Mouse (Mus musculus): ENCODE measurements at regions not wholly inside any gene's neighbourhood (a gene's known extent, or its start where the extent isn't known, plus 50 kb on each side); places are given as distances from the start of the nearest gene placed in this dataset.

DNA sequence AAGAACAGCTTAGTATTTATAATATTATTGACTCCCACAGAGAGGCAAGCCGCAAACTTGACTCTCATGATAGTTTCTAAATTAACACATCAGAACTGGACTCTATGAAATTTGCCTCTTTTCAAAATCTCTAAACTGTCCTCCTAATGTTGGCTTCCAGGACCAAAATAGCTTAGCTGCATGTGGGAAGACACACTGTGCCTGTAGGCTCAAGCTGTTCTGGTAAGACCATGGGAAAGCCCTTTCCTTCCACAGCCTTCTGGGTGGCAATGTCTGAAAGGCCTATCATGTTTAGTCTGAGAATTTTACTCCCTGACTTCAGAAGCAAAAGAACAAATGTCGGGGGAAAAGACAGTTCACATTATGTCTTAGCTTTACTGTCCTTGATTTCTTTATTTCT is 203.1 kb upstream of the Slc8a1 start:
- no peak for DNase-seq
- no peak overlapping the region for H3K27ac ChIP-seq (replicated peaks; ENCODE audit: low read depth, low read length)
- no peaks in the 10 kb centered on the region for H3K36me3 ChIP-seq (ENCODE audit: control insufficient read depth, insufficient read depth, low read length)
- H3K27me3 ChIP-seq (ENCODE audit: control insufficient read depth, insufficient read depth, low read length), result no peaks in the 10 kb centered on the region
- no peak for ATAC-seq (ENCODE audit: low FRiP score, low TSS enrichment)
- H3K4me2 ChIP-seq (ENCODE audit: low read length), result no peak overlapping the region
- no peak overlapping the region for H3K4me3 ChIP-seq (replicated peaks; ENCODE audit: low read depth, low read length)
- H3K4me1 ChIP-seq (ENCODE audit: control insufficient read depth, insufficient read depth, low read length), result no peaks in the 10 kb centered on the region
- H3K9me3 ChIP-seq (ENCODE audit: control insufficient read depth, low read length), result no peaks in the 10 kb centered on the region
- WGBS, result 89% methylated on average over 2 of the region's 2 CpGs
- H3K9ac ChIP-seq (replicated peaks; ENCODE audit: low read length), result no peak overlapping the region

DNA sequence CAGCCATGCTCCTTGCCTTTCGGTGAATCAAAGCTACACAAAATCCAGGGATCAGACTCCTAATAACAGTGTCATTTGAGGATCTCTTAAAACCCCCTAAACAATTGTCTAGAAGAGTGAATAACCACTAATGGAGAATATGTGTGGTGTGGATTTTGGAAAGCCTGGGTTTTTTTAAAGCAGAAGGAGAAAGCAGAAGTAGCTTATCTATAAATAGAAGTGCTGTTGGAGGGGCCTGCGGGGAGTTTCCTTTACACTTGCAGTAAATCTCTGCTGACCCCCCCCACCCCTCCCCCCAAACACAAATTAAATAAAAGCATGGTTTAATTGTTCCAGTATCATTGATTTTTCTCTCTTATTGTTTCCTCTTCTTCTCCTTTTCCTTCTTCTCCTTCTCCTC is 192.6 kb upstream of the Slc8a1 start:
- 98% methylated on average over 2 of the region's 2 CpGs for WGBS
- H3K4me1 ChIP-seq (ENCODE audit: control insufficient read depth, insufficient read depth, low read length), result no peaks in the 10 kb centered on the region
- H3K27ac ChIP-seq (replicated peaks; ENCODE audit: low read depth, low read length), result no peak overlapping the region
- no peak overlapping the region for H3K9ac ChIP-seq (replicated peaks; ENCODE audit: low read length)
- H3K27me3 ChIP-seq (ENCODE audit: control insufficient read depth, insufficient read depth, low read length), result no peaks in the 10 kb centered on the region
- H3K9me3 ChIP-seq (ENCODE audit: control insufficient read depth, low read length), result 0 out of 2 replicates have a peak, but pooled peaks cover 4% of the 10 kb centered on the region
- DNase-seq (no peak), ATAC-seq (ENCODE audit: low FRiP score, low TSS enrichment) (no peak)
- no peaks in the 10 kb centered on the region for H3K36me3 ChIP-seq (ENCODE audit: control insufficient read depth, insufficient read depth, low read length)
- no peak overlapping the region for H3K4me3 ChIP-seq (replicated peaks; ENCODE audit: low read depth, low read length)
- no peak overlapping the region for H3K4me2 ChIP-seq (ENCODE audit: low read length)

DNA sequence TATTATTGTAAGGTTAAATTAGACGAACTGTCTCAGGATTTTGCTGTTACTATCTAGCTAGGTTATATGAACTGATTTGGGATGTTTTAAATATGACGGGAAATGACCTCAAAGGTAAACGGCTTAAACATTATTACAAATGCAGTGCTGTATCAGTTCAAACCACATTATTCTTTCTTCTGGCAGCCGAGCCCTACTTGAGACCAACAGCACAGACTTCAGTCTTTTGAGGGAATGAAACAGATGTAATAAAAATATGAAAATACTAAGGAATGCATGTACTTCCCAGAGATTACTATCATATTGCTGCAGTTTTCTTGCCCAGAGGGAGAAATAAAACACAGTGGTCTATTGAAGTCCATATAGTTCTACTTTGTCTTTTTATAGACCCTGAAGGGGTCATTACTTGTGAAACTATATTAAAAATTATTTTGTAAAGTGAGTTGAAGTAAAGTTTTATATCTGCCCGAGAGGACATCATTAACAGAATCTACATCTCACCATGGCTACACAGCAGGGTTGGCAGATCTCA is 168.4 kb upstream of the Slc8a1 start:
- no peak overlapping the region for H3K4me3 ChIP-seq (replicated peaks; ENCODE audit: low read depth, low read length)
- H3K27me3 ChIP-seq (ENCODE audit: control insufficient read depth, insufficient read depth, low read length), result no peaks in the 10 kb centered on the region
- H3K36me3 ChIP-seq (ENCODE audit: control insufficient read depth, insufficient read depth, low read length), result no peaks in the 10 kb centered on the region
- H3K4me2 ChIP-seq (ENCODE audit: low read length), result no peak overlapping the region
- H3K27ac ChIP-seq (replicated peaks; ENCODE audit: low read depth, low read length), result no peak overlapping the region
- no peak for ATAC-seq (ENCODE audit: low FRiP score, low TSS enrichment)
- no peak for DNase-seq
- H3K4me1 ChIP-seq (ENCODE audit: control insufficient read depth, insufficient read depth, low read length), result no peaks in the 10 kb centered on the region
- H3K9me3 ChIP-seq (ENCODE audit: control insufficient read depth, low read length), result no peaks in the 10 kb centered on the region
- no peak overlapping the region for H3K9ac ChIP-seq (replicated peaks; ENCODE audit: low read length)
- 86% methylated on average over 5 of the region's 5 CpGs for WGBS

DNA sequence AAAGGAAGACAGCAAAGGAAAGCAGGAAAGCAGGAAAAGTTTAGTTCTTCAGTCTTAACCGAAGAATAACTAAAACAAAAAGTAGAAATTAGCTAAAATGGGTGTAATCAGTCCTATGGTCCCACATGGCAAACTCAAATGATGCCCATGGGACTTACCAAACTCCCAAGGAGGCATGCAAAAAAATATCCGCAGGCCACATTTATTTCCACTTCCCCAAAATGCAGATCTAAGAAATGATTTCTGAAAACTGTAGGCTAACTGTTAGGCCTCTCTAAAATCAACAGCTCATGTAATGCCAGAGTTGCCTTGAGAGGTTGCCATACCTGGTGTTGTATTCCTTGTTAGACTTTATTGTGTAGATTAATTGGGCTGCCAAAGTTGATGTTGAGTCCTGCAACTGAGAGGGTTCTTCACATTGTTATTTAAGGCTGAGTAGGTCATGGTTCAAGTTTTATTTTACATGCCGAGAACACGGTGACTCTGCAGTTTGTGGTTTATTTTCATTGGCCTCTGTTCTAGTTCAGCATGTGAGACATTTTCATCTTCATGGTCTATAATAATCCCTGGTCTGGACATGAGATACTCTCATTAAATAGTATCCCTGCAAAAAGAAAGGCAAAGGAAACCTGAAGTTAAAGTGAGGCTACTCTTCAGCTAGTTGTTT is 164.0 kb upstream of the Slc8a1 start:
- Histone ChIP-seq H3K9me3 (ENCODE audit: control insufficient read depth, low read length) (no peaks in the 10 kb centered on the region), H3K4me1 (ENCODE audit: control insufficient read depth, insufficient read depth, low read length) (no peaks in the 10 kb centered on the region), H3K4me2 (ENCODE audit: low read length) (no peak overlapping the region), H3K4me3 (replicated peaks; ENCODE audit: low read depth, low read length) (no peak overlapping the region), H3K27me3 (ENCODE audit: control insufficient read depth, insufficient read depth, low read length) (no peaks in the 10 kb centered on the region), H3K27ac (replicated peaks; ENCODE audit: low read depth, low read length) (no peak overlapping the region), H3K9ac (replicated peaks; ENCODE audit: low read length) (no peak overlapping the region), H3K36me3 (ENCODE audit: control insufficient read depth, insufficient read depth, low read length) (no peaks in the 10 kb centered on the region)
- DNase-seq, result no peak
- WGBS, result 88% methylated on average over 4 of the region's 4 CpGs
- no peak for ATAC-seq (ENCODE audit: low FRiP score, low TSS enrichment)

DNA sequence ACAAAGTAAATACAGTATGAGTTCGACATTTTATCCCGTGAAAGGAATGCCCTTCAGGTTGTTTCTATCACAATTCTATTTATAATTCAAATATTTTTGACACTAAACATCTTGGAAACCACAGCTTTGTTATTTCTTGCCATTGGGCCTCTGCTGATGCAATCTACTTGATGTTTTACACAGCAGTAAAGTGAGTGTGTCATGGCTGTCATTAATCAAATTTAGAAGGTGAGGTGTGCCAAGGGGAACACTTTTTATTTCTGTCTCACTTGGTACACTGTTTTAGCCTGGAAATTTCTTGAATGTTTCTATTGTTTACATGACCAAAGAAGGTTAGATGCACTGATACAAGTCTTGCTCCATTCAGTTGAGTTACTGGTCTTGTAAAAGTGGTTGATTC is 160.8 kb upstream of the Slc8a1 start:
- H3K9ac ChIP-seq (replicated peaks; ENCODE audit: low read length), result no peak overlapping the region
- H3K4me3 ChIP-seq (replicated peaks; ENCODE audit: low read depth, low read length), result no peak overlapping the region
- H3K4me2 ChIP-seq (ENCODE audit: low read length), result no peak overlapping the region
- no peaks in the 10 kb centered on the region for H3K27me3 ChIP-seq (ENCODE audit: control insufficient read depth, insufficient read depth, low read length)
- no peaks in the 10 kb centered on the region for H3K36me3 ChIP-seq (ENCODE audit: control insufficient read depth, insufficient read depth, low read length)
- no peaks in the 10 kb centered on the region for H3K4me1 ChIP-seq (ENCODE audit: control insufficient read depth, insufficient read depth, low read length)
- no peak for DNase-seq
- no peak for ATAC-seq (ENCODE audit: low FRiP score, low TSS enrichment)
- no peaks in the 10 kb centered on the region for H3K9me3 ChIP-seq (ENCODE audit: control insufficient read depth, low read length)
- 87% methylated on average over 2 of the region's 2 CpGs for WGBS
- H3K27ac ChIP-seq (replicated peaks; ENCODE audit: low read depth, low read length), result no peak overlapping the region

DNA sequence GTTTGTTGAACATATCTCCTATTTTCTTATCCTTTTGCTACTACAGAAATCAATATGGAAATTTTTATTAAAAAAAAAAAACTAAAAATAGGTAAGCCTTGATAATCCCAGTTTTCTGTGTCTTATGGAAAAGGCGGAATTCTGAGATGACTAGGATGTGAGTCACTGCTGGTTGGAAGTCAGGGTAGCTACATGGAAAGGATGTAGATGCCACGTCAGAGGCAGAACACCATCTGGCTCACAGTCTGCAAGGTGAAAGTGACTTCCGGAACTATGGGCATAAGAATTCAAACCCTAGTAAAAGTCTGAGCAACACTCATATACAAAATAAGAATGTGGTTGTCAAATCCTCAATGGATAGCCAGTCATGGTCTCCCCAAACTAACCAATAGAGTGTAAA is 140.0 kb upstream of the Slc8a1 start:
- DNase-seq, result no peak
- H3K9ac ChIP-seq (replicated peaks; ENCODE audit: low read length), result no peak overlapping the region
- no peak overlapping the region for H3K4me2 ChIP-seq (ENCODE audit: low read length)
- no peak overlapping the region for H3K4me3 ChIP-seq (replicated peaks; ENCODE audit: low read depth, low read length)
- no peaks in the 10 kb centered on the region for H3K4me1 ChIP-seq (ENCODE audit: control insufficient read depth, insufficient read depth, low read length)
- no peaks in the 10 kb centered on the region for H3K27me3 ChIP-seq (ENCODE audit: control insufficient read depth, insufficient read depth, low read length)
- no peaks in the 10 kb centered on the region for H3K36me3 ChIP-seq (ENCODE audit: control insufficient read depth, insufficient read depth, low read length)
- H3K9me3 ChIP-seq (ENCODE audit: control insufficient read depth, low read length), result no peaks in the 10 kb centered on the region
- no peak for ATAC-seq (ENCODE audit: low FRiP score, low TSS enrichment)
- H3K27ac ChIP-seq (replicated peaks; ENCODE audit: low read depth, low read length), result no peak overlapping the region
- 94% methylated on average over 3 of the region's 3 CpGs for WGBS

DNA sequence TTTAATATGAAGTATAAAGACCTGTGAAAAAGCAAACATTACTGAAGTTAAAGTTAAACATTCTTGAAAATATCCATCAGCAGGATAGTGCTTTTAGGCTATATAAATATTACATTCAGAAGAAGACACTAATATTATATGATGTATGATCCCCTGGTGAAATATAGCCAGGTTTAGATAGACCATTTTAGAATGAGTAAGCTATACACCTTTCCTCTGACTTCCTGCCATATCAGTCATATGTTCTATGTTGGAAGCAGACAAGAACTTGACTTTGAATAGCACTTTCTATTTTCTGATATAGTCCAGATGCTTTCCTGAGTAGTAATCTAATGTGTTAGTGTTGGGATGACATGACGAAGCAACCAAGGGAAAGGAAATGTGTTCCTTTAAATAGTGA is 128.5 kb upstream of the Slc8a1 start:
- no peaks in the 10 kb centered on the region for H3K4me1 ChIP-seq (ENCODE audit: control insufficient read depth, insufficient read depth, low read length)
- ATAC-seq (ENCODE audit: low FRiP score, low TSS enrichment), result no peak
- no peak overlapping the region for H3K4me2 ChIP-seq (ENCODE audit: low read length)
- no peak overlapping the region for H3K27ac ChIP-seq (replicated peaks; ENCODE audit: low read depth, low read length)
- H3K27me3 ChIP-seq (ENCODE audit: control insufficient read depth, insufficient read depth, low read length), result no peaks in the 10 kb centered on the region
- no peaks in the 10 kb centered on the region for H3K36me3 ChIP-seq (ENCODE audit: control insufficient read depth, insufficient read depth, low read length)
- H3K4me3 ChIP-seq (replicated peaks; ENCODE audit: low read depth, low read length), result no peak overlapping the region
- WGBS, result 94% methylated on average over 1 of the region's 1 CpGs
- no peaks in the 10 kb centered on the region for H3K9me3 ChIP-seq (ENCODE audit: control insufficient read depth, low read length)
- no peak overlapping the region for H3K9ac ChIP-seq (replicated peaks; ENCODE audit: low read length)
- DNase-seq, result no peak

DNA sequence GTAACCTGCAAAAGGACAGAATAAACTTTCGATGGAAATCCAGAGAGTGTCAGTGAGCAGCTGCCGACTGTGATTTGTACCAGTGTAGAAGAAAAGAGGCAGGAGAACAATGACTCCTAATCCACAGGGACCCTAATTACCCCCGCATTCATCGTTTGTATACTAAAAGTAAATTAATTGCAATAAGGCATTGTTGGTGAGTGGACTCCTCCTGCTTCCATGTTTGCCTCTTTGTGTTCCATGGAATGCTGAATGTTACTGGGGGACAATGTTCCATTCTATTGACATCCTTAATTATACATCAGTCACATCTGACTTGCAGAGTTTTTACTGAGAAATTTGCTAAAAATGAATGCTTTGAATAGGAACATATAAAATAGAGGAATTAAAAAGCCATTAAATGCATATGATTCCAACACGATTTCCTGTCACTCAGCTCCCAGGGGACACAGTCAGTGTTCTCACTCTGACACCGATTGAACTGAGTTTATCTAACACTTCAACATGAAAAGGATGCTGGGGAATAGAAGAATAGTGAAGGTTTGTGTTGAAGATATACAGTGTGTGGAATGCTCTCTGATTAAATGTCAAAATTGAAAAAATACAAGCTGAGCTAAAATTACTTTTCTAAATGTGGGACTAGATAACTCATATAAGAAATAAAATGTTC is 111.3 kb upstream of the Slc8a1 start:
- Histone ChIP-seq H3K9me3 (ENCODE audit: control insufficient read depth, low read length) (no peaks in the 10 kb centered on the region), H3K27me3 (ENCODE audit: control insufficient read depth, insufficient read depth, low read length) (no peaks in the 10 kb centered on the region), H3K27ac (replicated peaks; ENCODE audit: low read depth, low read length) (no peak overlapping the region), H3K4me1 (ENCODE audit: control insufficient read depth, insufficient read depth, low read length) (no peaks in the 10 kb centered on the region), H3K4me3 (replicated peaks; ENCODE audit: low read depth, low read length) (no peak overlapping the region), H3K36me3 (ENCODE audit: control insufficient read depth, insufficient read depth, low read length) (no peaks in the 10 kb centered on the region), H3K4me2 (ENCODE audit: low read length) (no peak overlapping the region), H3K9ac (replicated peaks; ENCODE audit: low read length) (no peak overlapping the region)
- ATAC-seq (ENCODE audit: low FRiP score, low TSS enrichment) (no peak), DNase-seq (peak; percentile 42)
- 27% methylated on average over 6 of the region's 6 CpGs for WGBS

DNA sequence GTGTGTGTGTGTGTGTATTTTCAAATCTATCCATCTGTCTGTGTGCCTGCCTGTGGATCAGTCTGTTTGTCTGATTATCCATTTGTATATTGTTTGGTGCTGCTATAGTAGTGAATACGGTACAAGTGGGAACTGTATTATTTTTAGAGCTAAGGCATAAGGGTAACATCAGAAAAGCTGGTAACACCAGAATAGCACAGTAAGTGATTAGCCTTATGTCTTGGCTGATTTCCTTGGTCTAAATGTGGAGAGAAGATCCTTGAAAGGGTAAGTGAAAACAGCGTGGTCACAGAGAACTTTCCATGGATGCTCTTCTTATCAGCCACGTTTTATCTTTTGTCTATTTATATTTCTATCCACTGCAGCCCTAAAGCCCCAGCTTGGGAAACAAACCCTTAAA is 105.6 kb upstream of the Slc8a1 start:
- H3K9me3 ChIP-seq (ENCODE audit: control insufficient read depth, low read length), result no peaks in the 10 kb centered on the region
- no peak overlapping the region for H3K9ac ChIP-seq (replicated peaks; ENCODE audit: low read length)
- 85% methylated on average over 3 of the region's 3 CpGs for WGBS
- no peak overlapping the region for H3K4me3 ChIP-seq (replicated peaks; ENCODE audit: low read depth, low read length)
- H3K27ac ChIP-seq (replicated peaks; ENCODE audit: low read depth, low read length), result no peak overlapping the region
- no peak overlapping the region for H3K4me2 ChIP-seq (ENCODE audit: low read length)
- H3K27me3 ChIP-seq (ENCODE audit: control insufficient read depth, insufficient read depth, low read length), result no peaks in the 10 kb centered on the region
- H3K4me1 ChIP-seq (ENCODE audit: control insufficient read depth, insufficient read depth, low read length), result no peaks in the 10 kb centered on the region
- H3K36me3 ChIP-seq (ENCODE audit: control insufficient read depth, insufficient read depth, low read length), result no peaks in the 10 kb centered on the region
- ATAC-seq (ENCODE audit: low FRiP score, low TSS enrichment), result no peak
- no peak for DNase-seq
